Mouse (Mus musculus) stomach, postnatal 0 days (tissue): ENCODE data around the gene Awat1.
A peak's percentile ranks its signal among the peaks of the same experiment; 100 is the strongest.

Experiments
- CTCF ChIP-seq: IDR thresholded peaks from 2 replicates; pipeline ENCODE4 v1.5.1; 2016; ENCODE audit warnings: antibody characterized with exemption, low read depth, mild to moderate bottlenecking, moderate library complexity
- EP300 ChIP-seq: optimal IDR thresholded peaks from 2 replicates; pipeline ENCODE3; 2016; ENCODE audit warnings: antibody characterized with exemption

- TF ChIP-seq CTCF (peak; percentile 71), EP300 (no peak)
Measured at GRCm38 (mm10) chrX:100597439-100597838, 25.4 kb downstream of the Awat1 start.
